Mouse (Mus musculus): Measurements from ENCODE around the gene Dlx6. TPM values are rescaled to one million over a fixed set of nuclear protein-coding genes. Genes with fewer than 3 reads are reported as not detected.

Dlx6 gene
- not detected for total RNA-seq (2023)

GRCm38 (mm10) chr6:6863160-6863870, at the start of gene Dlx6:
TSS of gene Dlx6 (plus strand) at chr6:6863334.

GRCm38 (mm10) chr6:6881638-6882190, 18.6 kb downstream of the Dlx6 start, which contains the start of gene Dlx5:
TSS of gene Dlx5 (minus strand) at chr6:6882085.

Other genes starting within 250 kb of the Dlx6 start
- gene Dlx5, start 18.8 kb downstream of the Dlx6 start, total RNA-seq (2023) = not detected
- gene Sdhaf3, start 92.7 kb downstream of the Dlx6 start, total RNA-seq (2023) = 2.4 TPM